Mouse (Mus musculus): ENCODE data around the gene Rgs16.

DNA sequence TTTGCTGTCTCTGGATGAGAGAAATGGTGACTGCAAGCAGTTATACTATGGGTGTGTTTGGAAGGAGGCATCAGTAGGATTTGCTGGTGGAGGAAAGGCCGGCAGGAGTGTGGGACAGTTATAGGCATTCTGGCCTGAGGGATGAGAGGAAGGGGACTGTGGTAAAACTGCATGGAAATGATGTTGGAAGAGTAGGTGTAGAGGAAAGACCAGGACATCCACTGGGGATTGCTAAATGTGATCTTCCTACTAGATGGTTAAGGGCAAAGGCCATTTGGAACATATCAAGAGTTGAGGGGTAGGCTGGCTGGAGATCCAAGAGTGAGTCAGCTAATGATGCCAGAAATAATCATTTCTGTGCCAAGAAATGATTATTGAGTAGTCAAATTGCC is 30.6 kb downstream of the Rgs16 start:
- no peak for TF ChIP-seq CTCF (IDR thresholded peaks at IDR 0.05; ENCODE audit: extremely low read depth, insufficient read depth, low read length)
- TF ChIP-seq POLR2A (IDR thresholded peaks at IDR 0.05; ENCODE audit: extremely low read depth, insufficient read depth, low read length), result no peak
